Mouse (Mus musculus) CD4-positive, CD25-positive, alpha-beta regulatory T cell, adult 4 months (primary cell): Measurements from ENCODE around the gene 1110004F10Rik. TPM values are rescaled to one million over a fixed set of nuclear protein-coding genes. Genes with fewer than 3 reads are reported as not detected.

Source experiments
- ATAC-seq: one replicate; pipeline ENCODE4 v1.8.0; 2017
- polyA plus RNA-seq, 2 experiments: library from polyadenylated mRNA; unstranded; fragments of 100-300 nt; shearing (Covaris generic); gene quantifications; one replicate each; pipeline ENCODE4 v1.2.1; 2017

Gene 1110004F10Rik
- polyA plus RNA-seq, 2 experiments from 2014 or later = 212 to 215 TPM

DNA sequence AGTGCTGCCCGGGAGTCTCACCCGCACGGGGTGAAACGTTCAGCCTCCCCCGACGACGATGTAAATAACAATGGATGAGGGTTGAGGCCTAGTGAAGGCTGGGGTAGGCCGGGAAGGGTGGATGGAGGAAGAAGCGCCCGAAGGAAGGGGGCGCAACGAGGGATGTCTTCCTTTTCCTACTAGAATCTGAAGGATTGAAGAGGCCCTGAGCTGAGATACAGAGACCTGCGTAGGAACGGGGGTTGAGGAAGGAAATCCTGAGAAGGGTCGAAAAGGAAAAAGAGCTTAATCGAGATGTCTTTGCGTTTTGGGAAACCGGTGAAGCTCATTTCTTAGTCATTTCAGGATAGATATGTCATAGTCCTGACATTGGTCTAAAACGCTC is 54.3 kb downstream of the 1110004F10Rik start:
- peak; percentile 60 for ATAC-seq

DNA sequence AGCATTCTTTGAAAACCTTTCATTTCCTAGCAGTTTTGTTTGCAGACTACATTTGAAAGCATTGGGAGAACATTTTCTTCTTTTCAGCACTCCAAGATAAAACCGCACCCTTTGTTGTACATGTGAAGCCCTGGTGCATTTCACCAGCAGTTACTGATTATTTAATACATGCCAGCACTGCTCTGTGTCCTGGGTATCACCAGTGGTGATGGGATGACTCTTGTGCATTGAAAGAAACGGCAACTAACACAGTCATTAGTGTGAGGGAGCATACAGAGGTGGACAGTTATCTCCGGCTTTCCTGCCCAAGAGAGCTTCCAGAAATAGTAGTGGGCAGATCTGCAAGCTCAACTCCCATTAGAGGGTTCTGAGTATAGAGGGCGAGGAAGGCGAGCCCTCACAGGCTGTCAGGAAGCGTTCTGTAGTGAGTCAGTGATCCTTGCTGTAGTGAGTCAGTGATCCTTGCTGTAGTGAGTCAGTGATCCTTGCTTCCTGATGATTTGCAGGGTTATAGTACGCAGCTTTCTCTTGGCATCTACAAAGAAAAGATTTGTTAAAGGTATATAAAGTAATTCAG is 60.8 kb downstream of the 1110004F10Rik start:
- ATAC-seq = no peak

DNA sequence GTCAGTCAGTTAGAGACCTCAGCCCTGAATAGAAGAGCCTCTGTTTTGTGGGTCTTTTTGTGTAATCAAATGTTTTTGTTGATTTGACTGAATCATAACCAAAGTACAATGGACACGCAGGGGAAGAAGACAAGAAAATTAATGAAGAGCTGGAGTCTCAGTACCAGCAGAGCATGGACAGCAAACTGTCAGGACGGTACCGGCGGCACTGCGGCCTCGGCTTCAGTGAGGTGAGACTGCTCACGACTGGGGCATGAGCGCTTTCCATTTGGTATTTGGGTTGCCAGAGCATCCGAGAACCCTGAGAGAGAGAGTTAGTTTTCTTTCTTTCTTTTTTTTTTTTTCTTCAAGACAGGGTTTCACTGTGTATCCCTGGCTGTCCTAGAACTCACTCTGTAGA is 63.9 kb downstream of the 1110004F10Rik start:
- no peak for ATAC-seq

DNA sequence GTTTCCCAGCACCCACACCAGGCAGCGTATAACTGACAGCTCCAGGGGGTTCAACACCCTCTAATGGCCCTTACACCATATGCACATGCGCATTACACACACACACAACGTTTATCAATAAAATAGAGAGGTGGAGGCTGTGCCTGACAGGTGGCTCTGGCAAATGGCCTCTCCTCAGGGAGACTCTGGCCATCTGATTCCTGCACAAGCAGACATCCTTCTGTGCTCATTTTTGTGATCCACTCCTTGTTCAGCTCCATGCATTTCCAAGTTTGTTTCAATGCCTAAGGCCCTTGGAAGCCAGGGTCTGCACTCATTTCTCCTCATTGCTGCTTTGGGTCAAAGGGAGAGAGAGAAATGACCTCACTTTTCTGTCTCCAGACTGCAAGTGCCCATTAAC is 71.5 kb downstream of the 1110004F10Rik start:
- ATAC-seq = no peak

GRCm38 (mm10) chr7:116111546-116111945 is 72.3 kb downstream of the 1110004F10Rik start:
- no peak for ATAC-seq

GRCm38 (mm10) chr7:116115216-116115930 is 76.2 kb downstream of the 1110004F10Rik start:
- ATAC-seq = no peak

DNA sequence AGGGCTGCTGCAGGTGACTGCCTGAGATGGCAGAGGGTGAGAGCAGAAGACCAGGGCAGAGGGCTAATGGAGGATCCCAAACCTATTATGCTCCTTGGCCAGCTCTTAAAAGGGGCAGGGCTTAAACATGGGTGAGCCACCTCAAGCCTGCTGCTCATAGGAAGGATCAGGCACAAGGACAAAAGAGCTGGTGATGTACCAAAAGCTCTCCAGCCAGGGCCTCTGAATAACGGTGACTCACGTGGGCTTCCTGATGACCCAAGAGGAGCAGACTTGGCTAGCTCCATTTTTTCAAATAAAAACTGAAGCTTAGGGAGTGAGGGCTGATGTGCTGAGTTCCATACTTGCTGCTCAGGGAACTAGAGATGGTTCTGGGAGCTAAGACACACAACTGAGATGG is 76.8 kb downstream of the 1110004F10Rik start:
- no peak for ATAC-seq

DNA sequence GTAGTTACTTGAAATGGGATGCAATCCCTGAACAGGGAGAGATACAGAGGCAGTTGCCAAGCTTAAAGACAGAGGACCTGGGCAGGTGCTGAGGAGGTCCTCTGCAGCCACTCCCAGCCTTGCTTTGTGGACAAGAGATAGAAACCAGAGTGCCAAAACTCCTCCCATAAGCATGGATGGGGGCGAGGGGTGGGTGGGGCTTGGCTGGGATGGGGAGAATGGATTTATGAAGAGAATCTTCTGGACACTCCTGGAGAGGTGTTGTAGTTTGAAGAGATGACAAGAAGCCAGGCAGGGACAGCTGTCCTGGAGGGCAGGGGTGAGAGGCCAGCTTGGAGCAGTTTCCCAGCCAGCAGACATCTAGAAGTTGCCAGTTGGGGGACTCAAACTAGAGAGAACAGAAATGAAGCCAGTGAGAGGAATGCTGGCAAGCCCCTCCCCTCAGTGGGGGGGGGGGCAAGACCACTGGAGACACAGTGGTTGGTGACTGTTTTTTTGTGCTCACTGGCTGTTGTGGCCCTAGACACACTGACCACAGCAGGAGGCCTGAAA is 80.2 kb downstream of the 1110004F10Rik start:
- no peak for ATAC-seq

- ATAC-seq = no peak
Measured at GRCm38 (mm10) chr7:116120737-116121136, 81.5 kb downstream of the 1110004F10Rik start.

DNA sequence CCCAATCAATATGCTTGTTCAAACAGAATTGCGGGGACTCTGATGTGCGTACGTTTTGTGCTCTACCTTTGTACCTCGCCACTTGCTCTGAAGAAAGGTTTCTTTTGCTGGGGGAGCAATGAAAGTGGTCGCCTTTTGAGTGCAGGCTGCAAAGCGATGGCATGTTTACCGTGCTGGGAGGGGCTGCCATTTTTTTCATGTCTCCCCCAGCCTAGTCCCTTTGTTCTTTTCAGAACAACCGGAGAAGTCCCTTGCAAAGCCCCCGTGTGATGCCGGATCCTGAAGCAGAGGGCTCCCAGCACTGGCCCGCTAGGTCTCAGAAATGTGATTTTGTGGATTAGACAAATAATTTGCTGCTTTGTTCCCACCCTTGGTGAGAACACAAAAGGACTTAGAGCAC is 82.0 kb downstream of the 1110004F10Rik start:
- ATAC-seq = no peak

DNA sequence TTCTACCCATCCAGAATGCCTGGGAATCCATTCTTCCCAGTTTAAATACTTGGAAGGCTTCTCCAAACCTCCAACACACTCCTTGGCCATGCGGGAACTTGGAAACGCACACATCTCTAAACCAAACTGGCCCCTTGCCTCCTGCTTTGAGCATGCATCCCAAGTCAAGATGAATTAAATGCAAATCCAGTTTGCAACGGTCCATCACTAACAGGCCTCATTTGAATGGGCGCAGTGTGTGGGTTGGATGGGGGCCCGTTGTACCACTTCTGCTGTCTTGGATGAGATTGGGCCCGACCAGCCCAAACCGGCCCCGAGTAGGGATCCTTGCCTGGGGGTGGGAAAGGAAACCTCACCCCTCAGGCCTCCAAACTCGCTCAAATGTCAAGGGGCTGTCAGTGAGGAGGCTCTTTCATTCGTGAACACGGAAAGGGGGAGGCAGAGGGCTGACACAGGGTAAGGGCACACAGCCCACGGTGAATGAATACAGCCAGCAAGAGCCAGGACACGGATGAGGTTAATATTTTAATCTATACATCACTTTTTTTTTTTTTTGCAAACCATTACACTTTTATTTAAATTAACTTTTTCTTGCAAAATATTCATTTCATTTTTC is 83.9 kb downstream of the 1110004F10Rik start:
- no peak for ATAC-seq

- no peak for ATAC-seq
Measured at GRCm38 (mm10) chr7:116123597-116123985, 84.4 kb downstream of the 1110004F10Rik start.

- ATAC-seq = no peak
Measured at GRCm38 (mm10) chr7:116124057-116124456, 84.9 kb downstream of the 1110004F10Rik start.

GRCm38 (mm10) chr7:116125671-116126070 is 86.5 kb downstream of the 1110004F10Rik start:
- no peak for ATAC-seq

DNA sequence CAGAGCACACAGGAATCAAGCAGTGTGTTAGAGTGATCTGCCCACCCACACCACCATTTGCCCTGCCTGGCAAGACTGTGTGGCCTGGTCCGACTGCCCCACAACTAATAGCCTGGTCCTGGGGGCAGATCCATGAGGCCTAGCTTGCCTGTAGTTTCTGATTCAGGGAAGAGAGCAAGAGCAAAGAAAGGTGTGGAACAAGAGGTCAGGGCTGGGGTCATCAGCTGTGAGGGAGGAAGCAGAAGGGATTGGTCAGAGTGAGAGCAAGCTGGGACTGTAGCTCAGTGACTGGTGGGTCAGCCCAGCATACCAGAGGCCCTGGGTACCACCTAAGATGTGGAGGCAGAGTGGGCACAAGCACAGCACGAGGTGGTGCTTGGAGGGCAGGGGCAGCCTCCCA is 87.9 kb downstream of the 1110004F10Rik start:
- no peak for ATAC-seq

- no peak for ATAC-seq
Measured at GRCm38 (mm10) chr7:116128286-116128685, 89.1 kb downstream of the 1110004F10Rik start.

- no peak for ATAC-seq
Measured at GRCm38 (mm10) chr7:116129374-116129773, 90.2 kb downstream of the 1110004F10Rik start.

DNA sequence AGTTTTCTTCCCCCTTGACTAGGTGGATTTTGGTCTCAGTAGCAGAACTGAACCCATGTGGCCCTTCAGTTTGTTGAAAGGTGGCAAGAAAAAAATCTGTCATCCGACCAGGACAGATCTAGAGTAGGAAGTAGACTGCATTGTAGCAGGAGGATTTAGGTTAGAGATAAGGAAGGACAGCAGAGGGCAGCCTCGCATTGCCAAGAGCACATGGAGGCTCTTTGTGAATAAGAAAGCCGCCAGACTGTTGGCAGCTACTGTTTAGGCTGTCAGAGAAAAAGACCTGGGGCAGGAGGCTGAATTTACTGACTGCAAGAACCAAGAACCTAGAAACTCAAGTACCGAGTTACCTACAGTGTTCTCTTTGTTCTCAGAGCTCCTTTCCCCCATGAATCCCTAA is 92.2 kb downstream of the 1110004F10Rik start:
- ATAC-seq = no peak

DNA sequence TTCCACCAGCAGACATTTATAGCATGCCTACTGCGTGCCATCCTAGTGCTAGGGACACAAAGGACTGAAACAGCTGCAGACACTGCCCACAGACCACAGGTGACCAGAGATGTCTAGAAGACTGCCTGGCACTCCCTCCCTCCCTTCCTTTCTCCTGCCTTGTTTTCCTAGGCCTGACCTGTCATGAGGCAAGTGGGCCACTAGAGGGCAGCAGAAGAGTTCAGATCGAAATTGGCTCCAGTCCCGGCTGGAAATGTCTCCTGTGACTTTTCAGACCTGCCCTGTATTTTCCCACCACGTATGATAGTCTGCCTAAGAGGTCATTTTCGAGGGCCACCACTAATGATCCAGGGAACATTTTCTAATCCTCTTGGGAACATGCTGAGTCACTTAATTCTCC is 92.9 kb downstream of the 1110004F10Rik start:
- ATAC-seq = no peak

DNA sequence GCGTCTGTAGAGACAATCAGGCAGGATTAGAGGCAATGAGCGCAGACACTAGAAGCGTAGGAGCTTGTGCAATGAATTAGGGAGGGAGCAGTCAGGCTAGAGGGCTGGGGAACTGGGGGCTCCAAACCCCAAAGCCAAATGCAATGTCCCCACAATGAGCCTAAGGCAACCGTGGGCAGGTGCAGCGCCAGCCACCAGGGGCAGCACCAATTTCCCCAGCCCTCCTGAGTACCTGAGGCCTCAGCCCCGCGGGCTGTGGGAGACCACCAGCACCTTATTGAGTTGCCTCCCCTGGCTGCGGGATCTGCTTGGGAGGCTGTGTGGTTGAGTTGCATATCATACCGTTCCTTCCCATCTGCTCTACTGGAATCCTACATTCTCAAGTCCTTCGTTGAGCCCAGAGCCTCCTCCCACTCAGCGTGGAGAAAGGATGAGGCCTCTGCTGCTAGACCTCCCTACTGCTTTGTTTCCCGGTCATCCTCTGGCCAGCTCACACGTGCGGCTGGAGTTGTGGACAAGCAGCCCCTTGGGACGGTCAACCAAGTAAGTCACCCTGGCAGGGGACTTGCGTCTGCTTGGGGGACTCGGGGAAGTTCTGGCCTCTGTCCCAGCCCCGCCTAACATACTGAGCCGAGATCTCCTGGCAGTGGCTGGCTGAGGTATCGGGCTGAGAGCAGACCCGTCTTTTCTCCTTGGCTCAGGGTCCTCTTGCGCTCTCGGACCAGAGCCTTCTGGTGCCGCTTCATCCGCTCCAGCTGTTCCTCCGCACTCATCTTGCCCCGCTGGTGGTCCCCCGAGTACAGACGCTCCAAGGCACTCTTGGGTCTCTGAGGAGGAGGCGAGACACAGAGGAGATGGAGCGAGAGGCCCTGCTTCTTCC is 95.5 kb downstream of the 1110004F10Rik start:
- ATAC-seq = no peak

- no peak for ATAC-seq
Measured at GRCm38 (mm10) chr7:116137149-116137548, 98.0 kb downstream of the 1110004F10Rik start.

DNA sequence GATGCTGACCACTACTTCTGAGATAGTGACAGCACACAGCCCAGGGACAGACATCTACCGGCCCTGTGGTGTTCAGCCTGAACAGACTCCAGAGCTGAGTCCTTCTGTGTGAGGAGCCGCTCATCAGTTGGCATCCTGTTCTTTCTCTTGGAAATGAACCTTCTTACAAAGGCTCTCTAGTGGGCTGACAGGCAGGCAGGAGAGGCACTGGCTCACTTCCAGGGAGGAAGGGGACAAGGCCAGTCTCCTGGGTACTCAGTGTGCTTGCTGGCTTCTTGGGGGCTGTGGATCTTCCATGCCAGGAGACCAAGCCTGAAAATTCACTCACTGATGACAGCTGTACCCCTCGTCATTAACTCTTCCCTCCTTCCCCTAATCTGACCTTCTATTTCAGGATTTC is 98.5 kb downstream of the 1110004F10Rik start:
- ATAC-seq = no peak

- ATAC-seq = no peak
Measured at GRCm38 (mm10) chr7:116145030-116145429, 105.8 kb downstream of the 1110004F10Rik start.
